10 mouse cellular contexts compared by ENCODE assay signal in the genomic region with DNA sequence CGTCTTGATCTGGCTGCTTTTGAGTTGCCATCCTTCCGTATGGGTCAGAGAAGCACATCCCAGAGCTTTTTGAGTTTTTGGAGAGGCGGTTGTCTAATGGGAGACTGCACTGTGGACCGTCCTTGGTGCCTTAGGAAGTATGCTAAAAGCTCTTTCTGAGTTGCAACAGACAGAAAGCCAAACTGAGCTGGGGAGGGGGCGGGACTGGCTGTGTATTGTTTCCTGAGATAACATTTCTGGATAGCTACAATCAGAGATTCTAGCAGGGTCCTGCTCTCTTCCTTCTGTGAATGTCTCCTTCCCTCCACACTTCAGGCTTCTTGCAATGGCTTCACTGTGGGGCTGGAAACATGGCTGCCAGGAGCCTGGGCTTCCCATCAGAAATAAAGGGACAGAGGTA. TPM values are rescaled to one million over a fixed set of nuclear protein-coding genes. Genes with fewer than 3 reads are reported as not detected.
A peak's percentile ranks its signal among the peaks of the same experiment; 100 is the strongest.
DNase-seq lines count a peak whose midpoint lies in the region; ATAC-seq and TF ChIP-seq lines count a peak whose summit lies in the region.
"Had no signal": no experiment of that assay in that cellular context is flagged by ENCODE, and none has a peak within 500 bp of the region (broad histone marks: within the 10 kb centered on the region; RNA-seq: fewer than 3 reads in every experiment).

No protein-coding gene starts in this region.

- H3K36me3 ChIP-seq in hindbrain, embryonic 14.5 days (replicated peaks; ENCODE audit: control insufficient read depth, insufficient read depth): no peaks in the 10 kb centered on the region
- no peaks in the 10 kb centered on the region for H3K36me3 ChIP-seq in hindbrain, embryonic 11.5 days (ENCODE audit: control insufficient read depth, insufficient read depth, low read length)
- no peaks in the 10 kb centered on the region for H3K36me3 ChIP-seq in E14TG2a.4 (ENCODE audit: insufficient read depth, low read length)
- H3K36me3 ChIP-seq in embryonic facial prominence, embryonic 10.5 days (replicated peaks): no peaks in the 10 kb centered on the region
- H3K36me3 ChIP-seq: G1E; midbrain, embryonic 10.5 days had no signal

- peak overlapping the region; percentile 38; the same call in 1 of the 2 replicates for H3K27ac ChIP-seq in hindbrain, embryonic 14.5 days
- H3K27ac ChIP-seq in hindbrain, embryonic 11.5 days (ENCODE audit: low read depth, low read length): no peak overlapping the region
- peak overlapping the region; percentile 76; the same call in 1 of the 2 replicates for H3K27ac ChIP-seq in embryonic facial prominence, embryonic 10.5 days (replicated peaks)
- H3K27ac ChIP-seq: midbrain, embryonic 10.5 days had no signal

- H3K27me3 ChIP-seq in hindbrain, embryonic 14.5 days (ENCODE audit: control insufficient read depth, insufficient read depth, low read length): no peaks in the 10 kb centered on the region
- no peaks in the 10 kb centered on the region for H3K27me3 ChIP-seq in hindbrain, embryonic 11.5 days (ENCODE audit: control insufficient read depth, insufficient read depth, low read length)
- H3K27me3 ChIP-seq in E14TG2a.4 (ENCODE audit: insufficient read depth, low read length): no peaks in the 10 kb centered on the region
- no peaks in the 10 kb centered on the region for H3K27me3 ChIP-seq in embryonic facial prominence, embryonic 10.5 days (replicated peaks; ENCODE audit: low read depth, poor library complexity, severe bottlenecking)

- 83% methylated on average over 5 of the region's 5 CpGs for WGBS in hindbrain, embryonic 14.5 days
- 88% methylated on average over 5 of the region's 5 CpGs for WGBS in hindbrain, embryonic 11.5 days
- WGBS in embryonic facial prominence, embryonic 10.5 days: 88% methylated on average over 5 of the region's 5 CpGs

- ATAC-seq in hindbrain, embryonic 14.5 days (ENCODE audit: low FRiP score): no peak
- no peak for ATAC-seq in hindbrain, embryonic 11.5 days (ENCODE audit: low FRiP score)

- no peak overlapping the region for H3K4me3 ChIP-seq in hindbrain, embryonic 14.5 days (replicated peaks; ENCODE audit: low read length)
- no peak overlapping the region for H3K4me3 ChIP-seq in hindbrain, embryonic 11.5 days (ENCODE audit: low read depth, low read length)
- H3K4me3 ChIP-seq in E14TG2a.4 (replicated peaks; ENCODE audit: low read length): peak overlapping the region; percentile 60
- H3K4me3 ChIP-seq in embryonic facial prominence, embryonic 10.5 days: no peak overlapping the region
- H3K4me3 ChIP-seq: midbrain, embryonic 10.5 days had no signal

- no peak overlapping the region for H3K4me2 ChIP-seq in hindbrain, embryonic 14.5 days (replicated peaks)
- H3K4me2 ChIP-seq in hindbrain, embryonic 11.5 days (replicated peaks; ENCODE audit: low read depth, low read length): no peak overlapping the region

- no peak for DNase-seq in hindbrain, embryonic 14.5 days (ENCODE audit: low spot score)
- no peak for DNase-seq in hindbrain, embryonic 11.5 days (ENCODE audit: low spot score)
- DNase-seq in embryonic facial prominence, embryonic 10.5 days (ENCODE audit: low spot score): no peak
- peak; percentile 15 for DNase-seq in liver
- no peak for DNase-seq in left cerebral cortex, adult 18-20 months (ENCODE audit: low spot score in 2 of 2)
- DNase-seq in cerebellum, postnatal 36 days: no peak

- no peaks in the 10 kb centered on the region for H3K9me3 ChIP-seq in hindbrain, embryonic 14.5 days (ENCODE audit: control insufficient read depth, low read length)
- no peaks in the 10 kb centered on the region for H3K9me3 ChIP-seq in hindbrain, embryonic 11.5 days (ENCODE audit: control insufficient read depth, low read length)
- no peaks in the 10 kb centered on the region for H3K9me3 ChIP-seq in E14TG2a.4 (ENCODE audit: low read length)
- H3K9me3 ChIP-seq in embryonic facial prominence, embryonic 10.5 days: no peaks in the 10 kb centered on the region
- H3K9me3 ChIP-seq: G1E; midbrain, embryonic 10.5 days had no signal

- 0 out of 2 replicates have a peak overlapping the region, but pooled peaks have one; percentile 7 for H3K9ac ChIP-seq in hindbrain, embryonic 14.5 days
- no peak overlapping the region for H3K9ac ChIP-seq in hindbrain, embryonic 11.5 days (ENCODE audit: low read depth, low read length)

- 0 out of 2 replicates have a peak, but pooled peaks cover 3% of the 10 kb centered on the region for H3K4me1 ChIP-seq in hindbrain, embryonic 14.5 days (replicated peaks; ENCODE audit: control insufficient read depth, insufficient read depth, low read length)
- no peaks in the 10 kb centered on the region for H3K4me1 ChIP-seq in hindbrain, embryonic 11.5 days (replicated peaks; ENCODE audit: control insufficient read depth, insufficient read depth, low read length)
- peaks cover 45% of the 10 kb centered on the region for H3K4me1 ChIP-seq in E14TG2a.4 (replicated peaks; ENCODE audit: low read depth, low read length)
- H3K4me1 ChIP-seq in embryonic facial prominence, embryonic 10.5 days: peaks cover 34% of the 10 kb centered on the region

- no peak for TF ChIP-seq CTCF in E14TG2a.4 (conservative IDR thresholded peaks at IDR 0.05; ENCODE audit: low read length)

RNA-seq across cellular contexts. Expression of gene B4galt1, which starts 23.7 kb away (rescaled TPM):
- polyA plus RNA-seq in hindbrain, embryonic 14.5 days (2014; fragmentation: Nextera tagmentation; extraction: Ambion mirVana): 8.2 and 9.1 TPM in 2 replicates
- 15.1 and 16.2 TPM in 2 replicates for polyA plus RNA-seq in hindbrain, embryonic 11.5 days (2014; fragmentation: Nextera tagmentation; extraction: Ambion mirVana)
- 23.8 and 24.7 TPM in 2 replicates for polyA plus RNA-seq in embryonic facial prominence, embryonic 10.5 days (2016; fragmentation: Nextera tagmentation; extraction: Ambion mirVana)
- 1 to 10 TPM; 4.7 to 5.4 TPM for total RNA-seq in left cerebral cortex, adult 18-20 months (2021)

RNA-seq across cellular contexts. Expression of gene Spink4, which starts 42.3 kb away (rescaled TPM):
- not detected in 2 replicates for polyA plus RNA-seq in hindbrain, embryonic 14.5 days (2014; fragmentation: Nextera tagmentation; extraction: Ambion mirVana)
- polyA plus RNA-seq in hindbrain, embryonic 11.5 days (2014; fragmentation: Nextera tagmentation; extraction: Ambion mirVana): not detected in 2 replicates
- polyA plus RNA-seq in embryonic facial prominence, embryonic 10.5 days (2016; fragmentation: Nextera tagmentation; extraction: Ambion mirVana): not detected in 2 replicates
- total RNA-seq in left cerebral cortex, adult 18-20 months (2021): not detected
- total RNA-seq: G1E; layer of hippocampus, postnatal 25 days had no signal
- polyA plus RNA-seq: G1E; midbrain, embryonic 10.5 days had no signal
